Mouse (Mus musculus) intestine, postnatal 0 days (tissue): Measurements from ENCODE around the gene Pnkp. TPM values are rescaled to one million over a fixed set of nuclear protein-coding genes. Genes with fewer than 3 reads are reported as not detected.
A peak's percentile ranks its signal among the peaks of the same experiment; 100 is the strongest.

ENCODE experiments used
- ATAC-seq: fragments of 200-750 bp; cut with Nextera tagmentation; 2 replicates; pipeline ENCODE4 v1.8.0; 2017; ENCODE audit warnings: mild to moderate bottlenecking, moderate TSS enrichment, moderate library complexity
- H3K27ac ChIP-seq: fragments of 300-500 bp; sonication (generic); 2 replicates; pipeline ENCODE4 v1.5.1; 2014; ENCODE audit warnings: mild to moderate bottlenecking, low read depth, low read length, moderate library complexity
- H3K27me3 ChIP-seq: fragments of 300-500 bp; sonication (generic); replicated peaks from 2 replicates; pipeline ENCODE4 v1.6.1; 2014; ENCODE audit warnings: low read length, mixed read lengths; ENCODE audit not compliant: control insufficient read depth, insufficient read depth
- H3K36me3 ChIP-seq: fragments of 300-500 bp; sonication (generic); 2 replicates; pipeline ENCODE4 v1.6.1; 2014; ENCODE audit warnings: mild to moderate bottlenecking, moderate library complexity; ENCODE audit not compliant: control insufficient read depth, insufficient read depth
- H3K4me1 ChIP-seq: fragments of 300-500 bp; sonication (generic); replicated peaks from 2 replicates; pipeline ENCODE4 v1.6.1; 2014; ENCODE audit warnings: antibody characterized with exemption, low read length, mixed read lengths; ENCODE audit not compliant: control insufficient read depth, insufficient read depth
- H3K4me2 ChIP-seq: fragments of 300-500 bp; sonication (generic); replicated peaks from 2 replicates; pipeline ENCODE4 v1.6.1; 2014; ENCODE audit warnings: low read depth, mild to moderate bottlenecking, moderate library complexity
- H3K4me3 ChIP-seq: fragments of 300-500 bp; sonication (generic); 2 replicates; pipeline ENCODE4 v1.5.1; 2014; ENCODE audit warnings: low read depth, low read length
- H3K9ac ChIP-seq: fragments of 300-500 bp; sonication (generic); 2 replicates; pipeline ENCODE4 v1.6.1; 2014; ENCODE audit warnings: mild to moderate bottlenecking, low read depth, low read length
- H3K9me3 ChIP-seq: fragments of 300-500 bp; sonication (generic); 2 replicates; pipeline ENCODE4 v1.6.1; 2016; ENCODE audit warnings: mixed run types; ENCODE audit not compliant: control insufficient read depth
- CTCF ChIP-seq: sonication (generic); IDR thresholded peaks from 2 replicates; pipeline ENCODE4 v1.5.1; 2016; ENCODE audit warnings: low read depth, mild to moderate bottlenecking, control low read depth, antibody characterized with exemption, moderate library complexity
- WGBS: fragments of 180-500 bp; shearing (Covaris S2); extraction: QIAGEN DNeasy Blood & Tissue Kit; methylation state at CpG from one replicate; pipeline ENCODE4 v1.1.7; 2014; 5-methylcytosine and 5-hydroxymethylcytosine counted together
- polyA plus RNA-seq: library from polyadenylated mRNA; unstranded; fragments of >200 nt; fragmentation: Nextera tagmentation; extraction: Ambion mirVana; gene quantifications from 2 replicates; pipeline ENCODE4 v1.2.1, GENCODE M21; 2015

The Pnkp gene
- polyA plus RNA-seq, 1 experiment from 2014 or later = 27.7 TPM

DNA sequence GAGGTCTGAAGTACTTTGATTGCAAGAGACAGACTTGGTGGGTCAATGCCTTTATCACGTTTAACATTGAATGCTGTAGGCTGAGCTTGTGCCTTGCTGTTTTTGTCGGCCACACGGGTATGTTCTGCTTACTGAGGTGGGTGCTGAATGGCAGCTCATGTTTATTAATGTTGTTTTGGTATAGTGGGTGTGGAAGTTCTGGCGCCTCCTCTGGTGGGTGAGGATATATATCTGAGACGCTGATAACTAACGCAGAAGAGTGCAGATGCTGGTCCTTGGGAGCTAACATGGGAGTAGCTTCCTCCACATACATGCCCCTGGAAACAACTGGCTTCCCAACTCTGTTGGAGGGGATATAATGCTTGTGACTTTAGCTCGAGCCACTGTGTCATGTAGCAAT lies 33.5 kb upstream of the Pnkp start:
- H3K27me3 ChIP-seq = no peaks in the 10 kb centered on the region
- no peak for ATAC-seq
- no peak overlapping the region for H3K4me2 ChIP-seq
- no peak overlapping the region for H3K4me3 ChIP-seq
- H3K9ac ChIP-seq = no peak overlapping the region
- peak; percentile 50 for TF ChIP-seq CTCF
- H3K9me3 ChIP-seq = no peaks in the 10 kb centered on the region
- H3K36me3 ChIP-seq = peaks cover 3% of the 10 kb centered on the region; the same call in 1 of the 2 replicates
- 28% methylated on average over 7 of the region's 7 CpGs for WGBS
- peaks cover 9% of the 10 kb centered on the region; the same call in 1 of the 2 replicates for H3K4me1 ChIP-seq
- H3K27ac ChIP-seq = no peak overlapping the region

DNA sequence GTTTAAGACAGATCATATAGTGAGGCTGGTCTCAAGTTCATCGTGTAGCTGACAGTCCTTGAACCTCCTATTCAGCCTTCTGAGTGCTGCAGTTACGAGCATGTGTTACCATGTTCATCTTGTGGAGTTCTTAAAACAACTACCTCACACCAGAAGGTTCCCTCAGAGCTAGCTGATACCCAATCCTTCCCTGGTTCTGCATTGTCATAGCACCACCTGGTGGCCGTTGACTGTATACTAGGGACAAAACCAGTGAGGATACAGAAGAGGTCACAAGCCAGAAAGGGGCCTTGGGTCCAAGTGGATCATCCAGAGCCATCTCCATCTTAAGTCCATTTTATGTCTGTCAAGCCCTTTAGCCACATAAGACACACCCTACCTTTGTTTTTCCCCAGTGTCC lies 32.1 kb upstream of the Pnkp start:
- no peak overlapping the region for H3K4me2 ChIP-seq
- WGBS = 16% methylated on average over 3 of the region's 3 CpGs
- TF ChIP-seq CTCF = peak; percentile 96
- H3K4me3 ChIP-seq = no peak overlapping the region
- peaks cover 7% of the 10 kb centered on the region; the same call in 1 of the 2 replicates for H3K4me1 ChIP-seq
- no peak overlapping the region for H3K9ac ChIP-seq
- H3K9me3 ChIP-seq = no peaks in the 10 kb centered on the region
- peaks cover 17% of the 10 kb centered on the region for H3K36me3 ChIP-seq
- no peak overlapping the region for H3K27ac ChIP-seq
- ATAC-seq = peak; percentile 39; the same call in 1 of the 2 replicates
- no peaks in the 10 kb centered on the region for H3K27me3 ChIP-seq

DNA sequence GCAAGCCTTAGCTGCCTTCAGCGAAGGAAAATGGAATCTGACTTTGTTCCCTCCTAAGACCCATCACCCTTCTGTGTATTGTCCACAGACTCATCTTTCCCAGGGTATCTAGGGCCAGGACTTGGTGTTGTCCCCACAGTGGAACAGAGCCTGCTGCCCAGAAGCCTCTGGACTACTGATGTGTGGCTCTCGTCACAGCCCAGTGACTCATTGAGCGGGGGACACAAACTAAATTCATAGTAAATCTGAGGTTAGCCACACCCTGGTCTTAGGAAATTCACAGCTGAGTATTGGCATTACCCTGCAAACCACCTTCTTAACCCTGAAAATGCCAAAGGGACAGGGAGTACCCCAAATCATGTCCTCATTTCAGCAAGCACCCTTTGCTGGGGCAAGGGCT lies 30.2 kb upstream of the Pnkp start:
- Histone ChIP-seq H3K4me2 (no peak overlapping the region), H3K9ac (no peak overlapping the region), H3K27me3 (no peaks in the 10 kb centered on the region), H3K4me1 (no peaks in the 10 kb centered on the region), H3K36me3 (peaks cover 35% of the 10 kb centered on the region), H3K27ac (no peak overlapping the region), H3K4me3 (no peak overlapping the region), H3K9me3 (no peaks in the 10 kb centered on the region)
- TF ChIP-seq CTCF = no peak
- WGBS = 67% methylated on average over 3 of the region's 3 CpGs
- no peak for ATAC-seq

- no peak for TF ChIP-seq CTCF
- peaks cover 35% of the 10 kb centered on the region for H3K36me3 ChIP-seq
- H3K9me3 ChIP-seq = no peaks in the 10 kb centered on the region
- H3K4me3 ChIP-seq = no peak overlapping the region
- H3K4me1 ChIP-seq = no peaks in the 10 kb centered on the region
- H3K4me2 ChIP-seq = no peak overlapping the region
- peak overlapping the region; percentile 15; the same call in 1 of the 2 replicates for H3K27ac ChIP-seq
- WGBS = 86% methylated on average over 5 of the region's 5 CpGs
- H3K27me3 ChIP-seq = no peaks in the 10 kb centered on the region
- H3K9ac ChIP-seq = no peak overlapping the region
- ATAC-seq = no peak
Observed at GRCm38 (mm10) chr7:44828706-44829105, 28.2 kb upstream of the Pnkp start.

DNA sequence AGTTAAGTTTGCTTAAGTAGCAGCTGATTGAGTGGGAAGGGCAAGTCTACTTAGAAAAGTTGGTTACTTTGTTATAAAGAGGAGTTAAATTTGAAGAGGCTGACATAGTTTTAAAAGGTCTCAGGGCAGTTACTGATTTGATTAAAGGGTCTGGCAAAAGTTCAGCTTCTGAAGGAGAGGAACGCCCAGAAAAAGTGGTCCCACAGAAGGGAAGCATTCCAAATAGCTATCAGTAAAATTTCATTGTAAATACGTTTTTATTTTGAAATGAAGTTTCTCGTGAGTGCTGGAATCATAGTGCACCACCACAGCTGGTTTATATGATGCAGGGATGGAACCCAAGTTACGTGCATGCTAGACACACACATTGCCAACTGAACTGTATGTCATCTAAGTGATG lies 24.2 kb upstream of the Pnkp start:
- Histone ChIP-seq H3K27me3 (no peaks in the 10 kb centered on the region), H3K9me3 (no peaks in the 10 kb centered on the region), H3K4me2 (no peak overlapping the region), H3K36me3 (peaks cover 35% of the 10 kb centered on the region), H3K4me1 (no peaks in the 10 kb centered on the region), H3K9ac (no peak overlapping the region), H3K4me3 (no peak overlapping the region), H3K27ac (no peak overlapping the region)
- 63% methylated on average over 4 of the region's 4 CpGs for WGBS
- TF ChIP-seq CTCF = no peak
- no peak for ATAC-seq

DNA sequence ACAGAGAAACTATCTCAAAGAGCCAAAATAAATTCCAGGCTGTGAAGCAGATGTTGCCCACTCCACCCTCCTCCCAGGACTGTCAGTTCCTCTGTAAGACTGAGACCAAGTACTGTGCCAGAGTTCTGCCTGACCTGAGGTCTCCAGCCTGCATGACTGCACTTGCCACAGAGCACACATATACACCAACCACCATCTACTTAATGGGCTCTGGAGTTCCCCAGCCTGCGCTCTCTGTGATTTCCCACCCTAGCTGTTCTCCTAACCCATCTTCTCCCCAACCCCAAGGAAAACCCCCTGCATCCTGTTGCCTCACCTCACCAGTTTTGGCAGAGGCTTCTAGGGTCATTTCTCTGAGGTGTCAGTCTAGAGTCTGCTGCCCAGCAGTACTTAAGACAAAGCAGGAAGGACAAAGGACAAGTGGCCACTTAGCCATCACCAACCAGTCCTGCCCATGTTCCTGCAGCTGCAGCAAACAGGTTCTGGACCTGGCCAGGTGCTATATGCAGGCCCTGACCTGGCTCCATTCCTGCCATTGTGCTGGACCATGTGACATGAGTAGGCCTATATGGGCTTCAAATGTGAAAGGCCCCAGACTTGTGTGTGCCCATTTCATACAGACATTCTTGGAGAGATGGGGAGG lies 21.4 kb upstream of the Pnkp start:
- Histone ChIP-seq H3K9ac (no peak overlapping the region), H3K4me2 (no peak overlapping the region), H3K36me3 (peaks cover 17% of the 10 kb centered on the region), H3K4me1 (0 out of 2 replicates have a peak, but pooled peaks cover 5% of the 10 kb centered on the region), H3K9me3 (no peaks in the 10 kb centered on the region), H3K27me3 (no peaks in the 10 kb centered on the region), H3K4me3 (no peak overlapping the region), H3K27ac (no peak overlapping the region)
- ATAC-seq = no peak
- no peak for TF ChIP-seq CTCF
- WGBS = 85% methylated on average over 1 of the region's 1 CpGs
